Mouse (Mus musculus): Measurements from ENCODE around the gene Pla2g4e. TPM values are rescaled to one million over a fixed set of nuclear protein-coding genes. Genes with fewer than 3 reads are reported as not detected.

Pla2g4e gene
- polyA plus RNA-seq, 1 experiment, result 17.2 TPM

DNA sequence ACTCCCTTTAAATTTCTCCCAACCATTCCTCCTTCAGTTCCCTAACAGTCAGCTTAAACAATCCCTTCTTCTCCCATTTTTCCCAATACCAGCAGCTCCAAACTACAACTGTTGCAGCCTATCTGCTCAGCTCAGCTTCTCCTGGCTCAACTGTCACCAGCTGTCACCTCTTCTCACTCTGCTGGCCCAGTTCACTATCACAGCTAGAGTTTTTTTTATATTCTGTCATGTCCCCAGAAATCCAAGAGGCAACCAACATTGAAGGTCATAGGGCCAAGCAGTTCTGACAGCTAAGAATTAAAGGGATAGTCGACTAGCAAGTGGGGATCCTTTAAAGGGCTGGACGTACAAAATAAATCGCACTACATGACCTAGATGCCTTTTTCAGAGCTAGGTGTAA, 41.4 kb downstream of the Pla2g4e start:
- TF ChIP-seq CTCF (IDR thresholded peaks at IDR 0.05; ENCODE audit: extremely low read depth, insufficient read depth, low read length) (no peak), POLR2A (IDR thresholded peaks at IDR 0.05; ENCODE audit: extremely low read depth, insufficient read depth, low read length) (no peak)
- Histone ChIP-seq H3K4me3 (ENCODE audit: insufficient read depth, low read length) (no peak overlapping the region), H3K27ac (ENCODE audit: insufficient read depth, low read length) (no peak overlapping the region), H3K4me1 (ENCODE audit: control insufficient read depth, insufficient read depth, low read length) (peaks cover 2% of the 10 kb centered on the region; the same call in 1 of the 2 replicates)

DNA sequence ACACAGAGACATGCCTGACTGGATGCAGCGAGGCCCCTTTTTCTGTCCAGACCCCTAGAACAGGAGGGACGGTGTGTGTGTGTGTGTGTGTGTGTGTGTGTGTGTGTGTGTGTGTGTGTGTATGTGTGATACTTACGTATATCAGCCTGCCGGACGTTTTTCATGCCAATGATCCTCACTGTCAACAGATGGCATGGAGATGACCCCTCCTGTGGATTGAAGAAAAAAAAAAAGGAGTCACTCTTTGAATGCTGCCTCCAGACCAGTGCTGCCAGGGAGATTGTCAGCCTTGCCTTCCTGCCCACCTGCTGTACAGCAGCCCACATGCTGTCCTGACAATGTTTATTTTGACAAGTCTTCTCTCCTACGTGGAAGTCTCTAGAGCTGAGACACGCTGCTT, 45.1 kb downstream of the Pla2g4e start:
- Histone ChIP-seq H3K27ac (ENCODE audit: insufficient read depth, low read length) (no peak overlapping the region), H3K4me1 (ENCODE audit: control insufficient read depth, insufficient read depth, low read length) (peaks cover 2% of the 10 kb centered on the region; the same call in 1 of the 2 replicates), H3K4me3 (ENCODE audit: insufficient read depth, low read length) (no peak overlapping the region)
- TF ChIP-seq CTCF (IDR thresholded peaks at IDR 0.05; ENCODE audit: extremely low read depth, insufficient read depth, low read length), result no peak
- no peak for TF ChIP-seq POLR2A (IDR thresholded peaks at IDR 0.05; ENCODE audit: extremely low read depth, insufficient read depth, low read length)

DNA sequence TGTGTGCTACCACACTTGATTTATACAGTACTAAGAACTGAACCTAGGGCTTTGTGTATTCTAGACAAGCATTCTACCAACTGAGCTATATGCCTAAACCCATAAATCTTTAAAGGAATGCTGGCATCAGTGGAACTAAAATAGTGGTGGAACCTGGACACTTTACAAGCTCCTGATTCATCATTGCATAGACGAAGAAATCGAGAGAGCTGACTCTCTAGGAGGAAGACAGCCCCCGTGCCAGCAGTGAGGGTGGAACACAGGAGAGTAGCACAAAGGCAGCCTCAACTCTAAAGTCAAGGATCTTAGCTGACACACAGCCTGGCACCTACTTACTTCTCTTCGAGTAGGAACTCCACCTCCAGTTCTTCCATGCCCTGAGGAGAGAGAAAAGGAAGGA, 57.0 kb downstream of the Pla2g4e start:
- no peak overlapping the region for H3K27ac ChIP-seq (ENCODE audit: insufficient read depth, low read length)
- TF ChIP-seq CTCF (IDR thresholded peaks at IDR 0.05; ENCODE audit: extremely low read depth, insufficient read depth, low read length) (no peak), POLR2A (IDR thresholded peaks at IDR 0.05; ENCODE audit: extremely low read depth, insufficient read depth, low read length) (no peak)
- H3K4me3 ChIP-seq (ENCODE audit: insufficient read depth, low read length), result no peak overlapping the region
- H3K4me1 ChIP-seq (ENCODE audit: control insufficient read depth, insufficient read depth, low read length), result no peaks in the 10 kb centered on the region

DNA sequence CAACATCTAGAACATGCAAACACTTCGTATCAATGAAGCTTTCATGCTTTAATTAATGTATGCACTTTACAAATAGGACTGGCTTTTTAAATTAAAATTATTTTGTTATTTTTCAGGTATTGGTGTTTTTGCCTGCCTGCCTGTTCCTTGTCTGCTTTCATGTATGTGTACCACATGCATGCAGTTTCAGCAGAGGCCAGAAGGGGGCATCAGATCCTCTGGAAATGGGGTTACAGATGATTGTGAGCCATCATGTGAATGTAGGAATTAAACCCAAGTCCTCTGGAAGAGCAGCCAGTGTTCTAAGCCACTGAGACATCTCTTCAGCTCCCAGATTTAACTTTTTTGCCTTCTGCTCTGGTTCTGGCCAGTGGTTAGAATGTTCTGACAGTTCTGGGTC, 57.6 kb downstream of the Pla2g4e start:
- H3K27ac ChIP-seq (ENCODE audit: insufficient read depth, low read length), result no peak overlapping the region
- no peak for TF ChIP-seq POLR2A (IDR thresholded peaks at IDR 0.05; ENCODE audit: extremely low read depth, insufficient read depth, low read length)
- TF ChIP-seq CTCF (IDR thresholded peaks at IDR 0.05; ENCODE audit: extremely low read depth, insufficient read depth, low read length), result 0 out of 2 replicates have a peak, but pooled peaks have one; percentile 15
- no peak overlapping the region for H3K4me3 ChIP-seq (ENCODE audit: insufficient read depth, low read length)
- no peaks in the 10 kb centered on the region for H3K4me1 ChIP-seq (ENCODE audit: control insufficient read depth, insufficient read depth, low read length)

DNA sequence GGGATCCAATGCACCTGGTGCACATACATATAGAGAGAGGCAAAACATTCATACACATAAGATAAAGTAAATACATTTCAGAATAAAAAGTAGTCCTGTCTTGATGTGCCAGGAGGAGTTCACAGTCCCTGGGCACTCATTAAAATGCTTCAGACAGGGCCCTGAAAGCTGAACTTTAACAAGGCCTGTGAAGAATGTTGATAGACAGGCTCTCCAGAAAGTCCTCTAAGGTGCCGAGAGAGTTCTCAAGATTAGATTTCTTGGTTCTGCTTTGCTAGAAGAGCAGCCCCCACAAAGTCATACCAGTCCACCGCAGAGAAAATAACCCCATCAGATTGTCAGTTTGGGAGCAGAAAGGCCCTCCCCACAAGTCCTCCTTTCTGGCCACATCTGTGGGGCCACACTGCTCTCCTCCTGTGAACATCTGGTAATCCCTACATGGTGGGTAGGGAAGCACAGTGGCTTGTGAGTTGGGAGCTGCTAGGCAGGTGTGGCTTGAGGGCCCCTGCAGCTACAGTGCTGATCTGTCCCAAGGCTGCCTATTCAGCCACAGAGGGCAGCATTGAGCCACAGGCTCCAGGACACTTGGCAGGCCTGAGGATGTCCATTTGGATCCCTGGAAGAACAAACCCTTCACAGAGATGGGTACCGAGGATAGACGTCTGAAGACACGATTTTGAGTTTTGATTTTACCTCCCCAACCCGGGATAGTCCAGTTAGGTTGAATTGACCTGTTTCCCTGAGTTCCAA, 59.4 kb downstream of the Pla2g4e start:
- H3K27ac ChIP-seq (ENCODE audit: insufficient read depth, low read length), result no peak overlapping the region
- TF ChIP-seq CTCF (IDR thresholded peaks at IDR 0.05; ENCODE audit: extremely low read depth, insufficient read depth, low read length), result peak; percentile 35
- no peak for TF ChIP-seq POLR2A (IDR thresholded peaks at IDR 0.05; ENCODE audit: extremely low read depth, insufficient read depth, low read length)
- H3K4me3 ChIP-seq (ENCODE audit: insufficient read depth, low read length), result no peak overlapping the region
- H3K4me1 ChIP-seq (ENCODE audit: control insufficient read depth, insufficient read depth, low read length), result no peaks in the 10 kb centered on the region

DNA sequence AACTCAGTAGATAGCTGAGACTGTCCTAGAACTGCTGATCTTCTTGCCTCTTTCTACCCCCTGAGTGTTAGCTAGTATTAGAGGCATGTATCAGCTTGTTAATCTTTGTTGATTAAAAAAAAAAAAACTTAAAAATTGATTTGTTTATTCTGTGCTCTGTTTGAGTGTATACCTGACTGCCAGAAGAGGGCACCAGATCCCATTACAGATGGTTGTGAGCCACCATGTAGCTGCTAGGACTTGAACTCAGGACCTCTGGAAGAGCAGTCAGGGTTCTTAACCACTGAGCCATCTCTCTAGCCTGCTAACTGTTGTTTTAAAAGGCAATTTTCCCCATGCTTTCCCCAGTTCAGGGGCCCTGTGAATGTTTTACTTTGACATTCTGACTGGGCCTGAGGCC, 66.2 kb downstream of the Pla2g4e start:
- no peak for TF ChIP-seq POLR2A (IDR thresholded peaks at IDR 0.05; ENCODE audit: extremely low read depth, insufficient read depth, low read length)
- peak; percentile 5; the same call in 1 of the 2 replicates for TF ChIP-seq CTCF (IDR thresholded peaks at IDR 0.05; ENCODE audit: extremely low read depth, insufficient read depth, low read length)
- H3K27ac ChIP-seq (ENCODE audit: insufficient read depth, low read length), result no peak overlapping the region
- no peak overlapping the region for H3K4me3 ChIP-seq (ENCODE audit: insufficient read depth, low read length)
- H3K4me1 ChIP-seq (ENCODE audit: control insufficient read depth, insufficient read depth, low read length), result no peaks in the 10 kb centered on the region

DNA sequence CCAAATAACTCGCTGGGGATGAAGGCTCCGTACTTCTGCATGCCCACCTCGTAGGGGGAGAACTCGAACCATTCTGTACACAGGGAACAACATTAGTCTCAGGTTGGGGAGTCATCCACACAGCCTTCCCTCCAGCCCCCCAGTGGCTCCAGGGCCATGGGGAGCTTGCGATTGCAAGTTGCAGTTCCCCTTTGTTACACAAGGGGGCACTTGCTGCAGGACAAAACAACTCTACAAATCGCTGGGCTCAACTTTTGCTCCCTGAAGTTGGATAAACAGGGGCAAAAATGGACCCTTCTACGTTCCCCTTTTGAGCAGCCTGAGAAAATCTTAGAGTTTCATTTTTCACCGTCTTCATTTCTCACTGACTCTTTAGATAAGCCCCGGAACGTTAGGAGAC, 71.4 kb downstream of the Pla2g4e start:
- peak; percentile 81 for TF ChIP-seq CTCF (IDR thresholded peaks at IDR 0.05; ENCODE audit: extremely low read depth, insufficient read depth, low read length)
- TF ChIP-seq POLR2A (IDR thresholded peaks at IDR 0.05; ENCODE audit: extremely low read depth, insufficient read depth, low read length), result no peak
- Histone ChIP-seq H3K4me1 (ENCODE audit: control insufficient read depth, insufficient read depth, low read length) (no peaks in the 10 kb centered on the region), H3K4me3 (ENCODE audit: insufficient read depth, low read length) (no peak overlapping the region), H3K27ac (ENCODE audit: insufficient read depth, low read length) (no peak overlapping the region)

DNA sequence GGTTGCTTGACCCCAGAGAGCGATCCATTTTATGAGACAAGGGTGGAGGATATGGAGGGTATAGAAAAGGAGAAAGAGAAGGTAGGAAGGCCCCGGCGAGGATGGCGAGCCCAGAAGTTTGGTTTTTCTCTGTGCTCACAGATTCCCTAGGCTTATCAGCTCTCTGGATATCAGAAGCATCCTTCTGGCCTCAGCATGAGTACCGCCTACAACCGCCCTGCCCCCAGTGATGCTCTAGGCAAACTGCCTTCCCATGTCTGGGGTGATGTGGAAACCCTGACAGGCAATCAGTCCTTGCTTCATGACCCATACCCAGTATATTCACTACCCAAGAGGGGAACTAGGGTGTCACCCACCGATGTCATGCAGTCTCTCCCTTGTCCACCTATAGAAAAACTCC, 73.8 kb downstream of the Pla2g4e start:
- TF ChIP-seq POLR2A (IDR thresholded peaks at IDR 0.05; ENCODE audit: extremely low read depth, insufficient read depth, low read length), result no peak
- no peaks in the 10 kb centered on the region for H3K4me1 ChIP-seq (ENCODE audit: control insufficient read depth, insufficient read depth, low read length)
- no peak overlapping the region for H3K4me3 ChIP-seq (ENCODE audit: insufficient read depth, low read length)
- H3K27ac ChIP-seq (ENCODE audit: insufficient read depth, low read length), result no peak overlapping the region

DNA sequence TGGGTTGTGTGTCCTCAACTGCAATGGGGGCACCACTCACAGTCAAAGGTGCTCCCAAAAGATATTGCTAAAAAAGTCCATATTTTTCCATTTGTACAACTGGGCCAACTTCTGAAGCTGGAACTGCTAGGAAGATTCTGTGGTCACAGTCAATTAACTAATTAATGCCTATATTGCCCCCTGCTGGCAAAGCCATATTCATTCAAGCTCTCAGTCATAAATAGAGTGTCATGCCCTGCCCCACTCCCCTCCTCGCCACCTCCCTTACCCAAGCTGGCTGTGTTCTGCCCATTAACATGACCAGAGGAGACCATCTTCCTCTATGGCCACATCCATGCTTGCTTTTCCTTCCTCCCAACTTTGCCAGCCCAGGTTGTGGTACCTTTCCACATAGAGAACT, 74.4 kb downstream of the Pla2g4e start:
- no peak overlapping the region for H3K4me3 ChIP-seq (ENCODE audit: insufficient read depth, low read length)
- H3K27ac ChIP-seq (ENCODE audit: insufficient read depth, low read length), result no peak overlapping the region
- no peak for TF ChIP-seq POLR2A (IDR thresholded peaks at IDR 0.05; ENCODE audit: extremely low read depth, insufficient read depth, low read length)
- peak; percentile 13; the same call in 1 of the 2 replicates for TF ChIP-seq CTCF (IDR thresholded peaks at IDR 0.05; ENCODE audit: extremely low read depth, insufficient read depth, low read length)
- H3K4me1 ChIP-seq (ENCODE audit: control insufficient read depth, insufficient read depth, low read length), result no peaks in the 10 kb centered on the region

DNA sequence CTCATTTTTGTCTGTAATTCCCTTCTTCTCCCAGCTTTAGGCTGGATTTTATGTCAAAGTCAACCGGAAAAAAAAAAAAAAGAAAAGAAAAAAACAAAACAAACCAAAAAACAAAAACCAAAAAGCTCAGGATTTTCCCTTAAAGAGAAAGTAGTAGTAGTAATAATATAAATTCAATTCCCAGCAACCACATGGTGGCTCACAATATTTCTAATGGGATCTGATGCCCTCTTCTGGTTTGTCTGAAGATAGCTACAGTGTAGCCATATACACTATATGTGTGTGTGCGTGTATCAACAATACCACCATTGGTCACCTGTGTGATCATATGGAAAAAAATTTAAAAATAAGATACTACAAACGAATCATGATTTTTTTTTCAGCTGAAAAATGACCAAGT, 75.8 kb downstream of the Pla2g4e start:
- no peak overlapping the region for H3K4me3 ChIP-seq (ENCODE audit: insufficient read depth, low read length)
- TF ChIP-seq POLR2A (IDR thresholded peaks at IDR 0.05; ENCODE audit: extremely low read depth, insufficient read depth, low read length) (no peak), CTCF (IDR thresholded peaks at IDR 0.05; ENCODE audit: extremely low read depth, insufficient read depth, low read length) (no peak)
- H3K27ac ChIP-seq (ENCODE audit: insufficient read depth, low read length), result no peak overlapping the region
- H3K4me1 ChIP-seq (ENCODE audit: control insufficient read depth, insufficient read depth, low read length), result no peaks in the 10 kb centered on the region
